Mouse (Mus musculus) MEL (cell line): ENCODE results near the gene Tango6. TPM values are rescaled to one million over a fixed set of nuclear protein-coding genes. Genes with fewer than 3 reads are reported as not detected.

ENCODE experiments used
- DNase-seq: peaks from one replicate; pipeline ENCODE4 v3.0.0; 2011; ENCODE audit warnings: low read depth, low spot score
- H3K27ac ChIP-seq: 2 replicates; pipeline ENCODE4 v1.5.1; 2012; ENCODE audit warnings: low read depth, mild to moderate bottlenecking, control low read depth, low read length, moderate library complexity; ENCODE audit not compliant: control insufficient read depth
- H3K27me3 ChIP-seq, 2 experiments: fragments of 150-350 bp in 1 of 2; sonication (generic) in 1 of 2; 2 replicates each; pipeline ENCODE4 v1.6.1; 2012; ENCODE audit warnings: low read length in 2 of 2, mild to moderate bottlenecking in 2 of 2, improper control_type of control experiment in 1 of 2, moderate library complexity in 1 of 2; ENCODE audit not compliant: insufficient read depth in 2 of 2, control insufficient read depth in 1 of 2
- H3K36me3 ChIP-seq, 2 experiments: 2 replicates each; pipeline ENCODE4 v1.6.1; 2012 to 2014; ENCODE audit warnings: low read length in 2 of 2, improper control_type of control experiment in 1 of 2, inconsistent platforms in 1 of 2, mild to moderate bottlenecking in 1 of 2; ENCODE audit not compliant: insufficient read depth in 2 of 2, control insufficient read depth in 1 of 2
- H3K4me1 ChIP-seq, 2 experiments: fragments of 150-350 bp in 1 of 2; sonication (generic) in 1 of 2; 2 replicates each; pipeline ENCODE4 v1.6.1; 2012; ENCODE audit warnings: low read length in 2 of 2, improper control_type of control experiment in 1 of 2, mild to moderate bottlenecking in 1 of 2; ENCODE audit not compliant: insufficient read depth in 2 of 2, control insufficient read depth in 1 of 2
- H3K4me3 ChIP-seq, 2 experiments: fragments of 150-350 bp in 1 of 2; sonication (generic) in 1 of 2; 2 replicates each; pipeline ENCODE4 v1.5.1; 2012; ENCODE audit warnings: low read depth in 2 of 2, low read length in 2 of 2, mild to moderate bottlenecking in 2 of 2, moderate library complexity in 2 of 2, control low read depth in 1 of 2, improper control_type of control experiment in 1 of 2; ENCODE audit not compliant: control insufficient read depth in 1 of 2, insufficient read depth in 1 of 2
- H3K79me2 ChIP-seq: 2 replicates; pipeline ENCODE4 v1.6.1; 2012; ENCODE audit warnings: mild to moderate bottlenecking, low read length, moderate library complexity; ENCODE audit not compliant: control insufficient read depth, poor library complexity, insufficient read depth
- H3K9ac ChIP-seq: 2 replicates; pipeline ENCODE4 v1.6.1; 2012; ENCODE audit warnings: low read depth, mild to moderate bottlenecking, control low read depth, low read length, moderate library complexity; ENCODE audit not compliant: control insufficient read depth, poor library complexity, severe bottlenecking
- H3K9me3 ChIP-seq: fragments of 150-350 bp; sonication (generic); replicated peaks from 2 replicates; pipeline ENCODE4 v1.6.1; 2012; ENCODE audit warnings: mild to moderate bottlenecking, low read length, improper control_type of control experiment, moderate library complexity; ENCODE audit not compliant: insufficient read depth
- BHLHE40 ChIP-seq: IDR thresholded peaks from 2 replicates; pipeline ENCODE4 v1.6.1; 2012; ENCODE audit warnings: low read depth, mild to moderate bottlenecking, inconsistent platforms, low read length, improper control_type of control experiment, borderline replicate concordance
- CHD2 ChIP-seq: IDR thresholded peaks from 2 replicates; pipeline ENCODE4 v1.6.1; 2011; ENCODE audit warnings: low read length, improper control_type of control experiment
- E2F4 ChIP-seq: IDR thresholded peaks from 2 replicates; pipeline ENCODE4 v1.6.1; 2011; ENCODE audit warnings: low read depth, low read length, improper control_type of control experiment, borderline replicate concordance
- ELF1 ChIP-seq: IDR thresholded peaks from 2 replicates; pipeline ENCODE4 v1.6.1; 2014; ENCODE audit warnings: low read depth, mild to moderate bottlenecking, inconsistent platforms, low read length, improper control_type of control experiment, moderate library complexity
- EP300 ChIP-seq, 2 experiments: IDR thresholded peaks; 2 replicates each; pipeline ENCODE4 v1.6.1; 2011; ENCODE audit warnings: improper control_type of control experiment in 2 of 2, low read length in 2 of 2, low read depth in 1 of 2, mild to moderate bottlenecking in 1 of 2
- ETS1 ChIP-seq: IDR thresholded peaks from 2 replicates; pipeline ENCODE4 v1.6.1; 2012; ENCODE audit warnings: low read depth, mild to moderate bottlenecking, inconsistent platforms, low read length, improper control_type of control experiment, moderate library complexity
- GABPA ChIP-seq: IDR thresholded peaks from 2 replicates; pipeline ENCODE4 v1.6.1; 2012; ENCODE audit warnings: low read depth, mild to moderate bottlenecking, inconsistent platforms, low read length, improper control_type of control experiment, moderate library complexity
- HCFC1 ChIP-seq: IDR thresholded peaks from 2 replicates; pipeline ENCODE4 v1.6.1; 2012; ENCODE audit warnings: low read depth, mild to moderate bottlenecking, inconsistent platforms, low read length, improper control_type of control experiment, moderate library complexity
- JUND ChIP-seq: IDR thresholded peaks from 2 replicates; pipeline ENCODE4 v1.6.1; 2011; ENCODE audit warnings: low read depth, mild to moderate bottlenecking, improper control_type of control experiment, low read length
- KAT2A ChIP-seq: conservative IDR thresholded peaks from 2 replicates; pipeline ENCODE4 v1.6.1; 2012; ENCODE audit warnings: low read depth, low read length, improper control_type of control experiment, inconsistent platforms
- MAX ChIP-seq: IDR thresholded peaks from 2 replicates; pipeline ENCODE4 v1.6.1; 2011; ENCODE audit warnings: low read length, improper control_type of control experiment
- MAZ ChIP-seq: IDR thresholded peaks from 2 replicates; pipeline ENCODE4 v1.6.1; 2012; ENCODE audit warnings: low read depth, mild to moderate bottlenecking, inconsistent platforms, low read length, improper control_type of control experiment
- MEF2A ChIP-seq: IDR thresholded peaks from 2 replicates; pipeline ENCODE4 v1.6.1; 2014; ENCODE audit warnings: low read depth, mild to moderate bottlenecking, inconsistent platforms, low read length, improper control_type of control experiment; ENCODE audit not compliant: poor library complexity, insufficient replicate concordance, severe bottlenecking; ENCODE audit errors: extremely low read depth
- MYC ChIP-seq: IDR thresholded peaks from 2 replicates; pipeline ENCODE4 v1.6.1; 2011; ENCODE audit warnings: low read depth, mild to moderate bottlenecking, low read length, improper control_type of control experiment, moderate library complexity
- NELFE ChIP-seq: IDR thresholded peaks from 2 replicates; pipeline ENCODE4 v1.6.1; 2011; ENCODE audit warnings: low read depth, low read length, improper control_type of control experiment
- POLR2A ChIP-seq, 2 experiments: IDR thresholded peaks; 2 replicates each; pipeline ENCODE4 v1.6.1; 2011 to 2012; ENCODE audit warnings: low read length in 2 of 2, mild to moderate bottlenecking in 2 of 2, control low read depth in 1 of 2, improper control_type of control experiment in 1 of 2, low read depth in 1 of 2, moderate library complexity in 1 of 2; ENCODE audit not compliant: control insufficient read depth in 1 of 2, insufficient read depth in 1 of 2, poor library complexity in 1 of 2
- POLR2AphosphoS2 ChIP-seq: IDR thresholded peaks from 2 replicates; pipeline ENCODE4 v1.6.1; 2011; ENCODE audit warnings: low read length, improper control_type of control experiment
- POLR2AphosphoS5 ChIP-seq: IDR thresholded peaks from 2 replicates; pipeline ENCODE4 v1.6.1; 2012; ENCODE audit warnings: low read depth, borderline replicate concordance, mild to moderate bottlenecking, inconsistent platforms, low read length, moderate library complexity, mixed read lengths
- RAD21 ChIP-seq: IDR thresholded peaks from 2 replicates; pipeline ENCODE4 v1.6.1; 2011; ENCODE audit warnings: mild to moderate bottlenecking, low read depth, low read length, improper control_type of control experiment
- RCOR1 ChIP-seq: IDR thresholded peaks from 2 replicates; pipeline ENCODE4 v1.6.1; 2012; ENCODE audit warnings: low read depth, mild to moderate bottlenecking, inconsistent platforms, low read length, improper control_type of control experiment
- SIN3A ChIP-seq: IDR thresholded peaks from 2 replicates; pipeline ENCODE4 v1.6.1; 2012; ENCODE audit warnings: low read length, improper control_type of control experiment, inconsistent platforms
- TAL1 ChIP-seq: IDR thresholded peaks from 2 replicates; pipeline ENCODE4 v1.6.1; 2012; ENCODE audit warnings: mild to moderate bottlenecking, inconsistent platforms, low read length, moderate library complexity, mixed read lengths
- UBTF ChIP-seq: IDR thresholded peaks from 2 replicates; pipeline ENCODE4 v1.6.1; 2012; ENCODE audit warnings: low read depth, mild to moderate bottlenecking, inconsistent platforms, low read length, improper control_type of control experiment, moderate library complexity, borderline replicate concordance; ENCODE audit not compliant: insufficient read depth
- USF1 ChIP-seq: IDR thresholded peaks from 2 replicates; pipeline ENCODE4 v1.6.1; 2014; ENCODE audit warnings: low read depth, mild to moderate bottlenecking, inconsistent platforms, low read length, improper control_type of control experiment, moderate library complexity
- USF2 ChIP-seq, 2 experiments: IDR thresholded peaks; 2 replicates each; pipeline ENCODE4 v1.6.1; 2011 to 2012; ENCODE audit warnings: improper control_type of control experiment in 2 of 2, low read length in 2 of 2, borderline replicate concordance in 1 of 2, inconsistent platforms in 1 of 2, low read depth in 1 of 2, mild to moderate bottlenecking in 1 of 2; ENCODE audit not compliant: insufficient read depth in 1 of 2
- ZC3H11A ChIP-seq: IDR thresholded peaks from 2 replicates; pipeline ENCODE4 v1.6.1; 2012; ENCODE audit warnings: low read depth, mild to moderate bottlenecking, inconsistent platforms, low read length, improper control_type of control experiment
- ZKSCAN1 ChIP-seq: IDR thresholded peaks from 2 replicates; pipeline ENCODE4 v1.6.1; 2012; ENCODE audit warnings: low read depth, mild to moderate bottlenecking, inconsistent platforms, low read length, improper control_type of control experiment, moderate library complexity
- ZNF384 ChIP-seq: IDR thresholded peaks from 2 replicates; pipeline ENCODE4 v1.6.1; 2012; ENCODE audit warnings: low read depth, mild to moderate bottlenecking, inconsistent platforms, low read length, improper control_type of control experiment
- polyA plus RNA-seq, 2 experiments: library from polyadenylated mRNA; stranded (reverse) in 1 of 2; unstranded in 1 of 2; fragments of >175 nt in 1 of 2; fragments of >200 nt in 1 of 2; gene quantifications; 2 replicates each; pipeline versions ENCODE4 v1.2.1 to v1.2.4; 2012; ENCODE audit warnings: low replicate concordance in 2 of 2, low read depth in 1 of 2; ENCODE audit not compliant: insufficient read length in 2 of 2, insufficient read depth in 1 of 2, missing spikeins in 1 of 2
- total RNA-seq: library from RNA; depleted of rRNA; stranded (reverse); fragments of 300-350 nt; gene quantifications from 2 replicates; pipeline ENCODE4 v1.2.3, GENCODE M21; 2012

Tango6 gene
- total and polyA plus RNA-seq, 3 experiments: 3.0 to 6.1 TPM; not detected in 1

DNA sequence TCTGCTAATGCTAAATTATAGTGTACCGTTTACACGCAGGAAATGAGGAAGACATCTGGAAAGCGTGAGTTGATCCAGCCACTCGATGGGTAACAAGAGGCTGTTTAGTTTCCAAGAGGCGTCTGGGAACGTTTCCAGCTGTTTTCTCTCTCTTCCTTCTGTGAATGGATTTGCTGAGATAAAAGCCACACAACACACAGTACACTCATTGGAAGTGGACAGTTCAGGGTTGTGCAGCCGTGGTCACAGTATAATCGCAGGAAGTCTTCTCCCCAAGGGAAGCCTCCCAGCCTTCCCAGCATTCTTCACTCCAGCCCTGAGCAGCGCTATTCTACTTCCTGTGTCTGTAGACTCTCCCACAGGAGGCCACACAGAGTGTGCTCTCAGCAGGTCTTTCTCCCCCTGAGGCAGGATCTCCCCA, 22.0 kb downstream of the Tango6 start:
- DNase-seq: no peak
- TF ChIP-seq SIN3A: no peak
- TF ChIP-seq USF2 (IDR thresholded peaks at IDR 0.05; ENCODE audit: borderline replicate concordance in 1 of 2, insufficient read depth in 1 of 2, low read depth in 1 of 2, low read length in 2 of 2): no peak
- no peak for TF ChIP-seq UBTF
- TF ChIP-seq POLR2A (IDR thresholded peaks at IDR 0.05; ENCODE audit: control insufficient read depth in 1 of 2, insufficient read depth in 1 of 2, low read depth in 1 of 2, low read length in 2 of 2, poor library complexity in 1 of 2): no peak
- TF ChIP-seq MAZ: no peak
- TF ChIP-seq POLR2AphosphoS2: no peak
- no peak for TF ChIP-seq ETS1
- TF ChIP-seq MYC: no peak
- no peak for TF ChIP-seq KAT2A
- no peak for TF ChIP-seq RAD21
- TF ChIP-seq USF1: no peak
- no peak for TF ChIP-seq BHLHE40
- TF ChIP-seq EP300 (IDR thresholded peaks at IDR 0.05; ENCODE audit: low read depth in 1 of 2, low read length in 2 of 2): no peak
- no peak for TF ChIP-seq MAX
- no peak for TF ChIP-seq CHD2
- TF ChIP-seq ELF1: no peak
- TF ChIP-seq NELFE: no peak
- Histone ChIP-seq H3K9me3 (no peaks in the 10 kb centered on the region), H3K27me3 (no peaks in the 10 kb centered on the region), H3K27ac (no peak overlapping the region), H3K79me2 (no peaks in the 10 kb centered on the region), H3K36me3 (no peaks in the 10 kb centered on the region; a peak in 2 of 4 replicates), H3K4me1 (no peaks in the 10 kb centered on the region), H3K9ac (no peak overlapping the region), H3K4me3 (no peak overlapping the region)

- no peaks in the 10 kb centered on the region for H3K27me3 ChIP-seq
- H3K9ac ChIP-seq: no peak overlapping the region
- no peak overlapping the region for H3K27ac ChIP-seq
- H3K79me2 ChIP-seq: no peaks in the 10 kb centered on the region
- no peaks in the 10 kb centered on the region for H3K4me1 ChIP-seq
- no peaks in the 10 kb centered on the region for H3K36me3 ChIP-seq
- no peak for DNase-seq
- H3K9me3 ChIP-seq: no peaks in the 10 kb centered on the region
- no peak overlapping the region for H3K4me3 ChIP-seq
- TF ChIP-seq MEF2A (no peak), ZC3H11A (no peak), TAL1 (no peak), POLR2AphosphoS5 (no peak), GABPA (no peak), HCFC1 (no peak), ZNF384 (no peak), E2F4 (no peak), JUND (no peak), ZKSCAN1 (no peak), RCOR1 (no peak)
These were observed 23.3 kb downstream of the Tango6 start for GRCm38 (mm10) chr8:106706194-106706593.
